Mouse (Mus musculus): ENCODE results near the gene Cdc42ep3.

Cdc42ep3 gene

GRCm38 (mm10) chr17:79285030-79285601, 69.8 kb downstream of the Cdc42ep3 start:
- in situ Hi-C loops (cut with MboI), result no loop called here

Measured in mature B cell (primary cell).